Mouse (Mus musculus) adrenal gland, adult (tissue): ENCODE data around the gene Pla1a.

ENCODE experiments used
- DNase-seq, 2 experiments: peaks; one replicate each; pipeline ENCODE4 v3.0.0; 2022 to 2023; ENCODE audit warnings: low spot score in 1 of 2; ENCODE audit not compliant: inconsistent age in 2 of 2

The Pla1a gene

GRCm38 (mm10) chr16:38389284-38389893 is 43.6 kb downstream of the Pla1a start:
- DNase-seq: peak; percentile 41 to 81

DNA sequence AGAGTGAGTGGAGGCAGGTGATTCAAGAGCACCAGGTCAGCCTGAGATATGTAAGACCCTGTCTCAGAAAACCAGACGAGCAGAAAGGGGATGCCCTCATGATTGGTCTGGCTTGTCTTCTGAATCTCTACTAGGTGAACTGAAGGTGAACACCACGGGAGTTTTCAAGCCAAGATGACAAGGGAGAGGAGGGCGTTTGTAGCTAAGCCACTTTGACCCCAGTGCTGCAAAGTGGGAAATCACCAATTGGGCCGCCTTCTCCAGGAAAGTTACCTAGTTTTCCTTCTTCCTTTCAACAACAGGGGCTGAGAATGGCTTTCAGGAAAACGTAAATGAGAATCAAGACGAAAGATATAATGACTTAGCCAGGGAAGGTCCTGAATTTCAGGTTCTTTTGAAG is 44.2 kb downstream of the Pla1a start:
- no peak for DNase-seq

DNA sequence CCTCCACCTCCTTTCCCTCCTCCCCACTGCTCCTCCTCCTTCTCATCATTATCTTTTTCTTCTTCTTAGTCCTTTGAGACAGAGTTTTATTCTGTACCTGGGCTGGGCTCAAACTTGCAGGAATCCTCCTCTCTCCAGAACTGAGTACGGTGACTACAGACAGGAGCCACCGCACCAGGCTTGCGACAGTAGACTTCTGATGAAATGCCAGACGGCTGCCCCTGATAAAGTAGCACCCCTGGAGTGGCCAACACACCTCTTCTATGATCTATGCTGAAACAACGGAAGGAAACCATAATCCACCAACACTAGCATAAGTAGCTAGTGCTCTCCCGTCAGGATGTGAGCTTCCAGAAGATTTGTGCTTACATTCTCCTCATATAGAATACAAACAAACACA is 45.6 kb downstream of the Pla1a start:
- DNase-seq: no peak

GRCm38 (mm10) chr16:38385700-38386099 is 47.2 kb downstream of the Pla1a start:
- no peak for DNase-seq

- no peak for DNase-seq
Observed at GRCm38 (mm10) chr16:38385184-38385634, 47.7 kb downstream of the Pla1a start.

DNA sequence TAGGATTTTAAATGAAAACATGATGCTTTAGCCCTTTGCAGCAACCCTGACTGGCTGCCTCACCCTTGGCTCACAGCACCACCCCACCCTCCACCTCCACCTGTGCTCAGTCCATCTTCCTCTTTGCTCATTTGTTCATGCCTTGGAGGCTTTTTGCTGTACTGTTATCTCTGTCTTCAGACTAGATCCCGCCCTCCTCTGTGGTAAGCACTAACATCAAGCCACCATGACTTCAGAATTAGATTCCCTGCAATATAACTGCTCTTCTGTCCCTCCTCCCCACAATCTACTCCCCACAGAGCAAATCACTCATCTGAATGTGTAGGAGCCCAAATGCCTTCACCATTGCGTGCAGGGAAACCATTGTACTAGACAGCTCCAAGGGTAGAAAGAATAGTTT is 49.3 kb downstream of the Pla1a start:
- no peak for DNase-seq

GRCm38 (mm10) chr16:38379926-38380325 is 53.0 kb downstream of the Pla1a start:
- DNase-seq: no peak

- no peak for DNase-seq
Observed at GRCm38 (mm10) chr16:38379493-38379892, 53.5 kb downstream of the Pla1a start.

DNA sequence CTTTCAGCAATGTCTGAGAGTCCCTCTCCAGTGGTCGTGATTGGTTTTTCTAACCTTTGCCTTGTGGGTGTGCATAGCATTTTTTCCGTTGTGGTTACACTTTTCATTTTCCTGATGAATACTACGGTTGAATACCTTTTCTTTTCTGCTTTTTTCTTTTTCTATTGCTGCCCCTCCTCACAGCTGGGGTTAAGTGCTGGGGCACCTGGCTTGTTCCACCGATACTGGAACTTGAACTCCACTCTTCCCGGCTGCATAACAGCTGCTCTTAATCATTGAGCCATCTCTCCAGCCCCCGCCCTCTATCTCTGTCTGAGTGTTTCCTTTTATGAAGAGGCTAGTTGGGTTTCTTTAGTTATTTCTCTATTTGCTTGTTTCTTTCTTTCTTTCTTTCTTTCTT is 53.9 kb downstream of the Pla1a start:
- DNase-seq: no peak

- DNase-seq: no peak
Observed at GRCm38 (mm10) chr16:38378591-38378990, 54.4 kb downstream of the Pla1a start.

DNA sequence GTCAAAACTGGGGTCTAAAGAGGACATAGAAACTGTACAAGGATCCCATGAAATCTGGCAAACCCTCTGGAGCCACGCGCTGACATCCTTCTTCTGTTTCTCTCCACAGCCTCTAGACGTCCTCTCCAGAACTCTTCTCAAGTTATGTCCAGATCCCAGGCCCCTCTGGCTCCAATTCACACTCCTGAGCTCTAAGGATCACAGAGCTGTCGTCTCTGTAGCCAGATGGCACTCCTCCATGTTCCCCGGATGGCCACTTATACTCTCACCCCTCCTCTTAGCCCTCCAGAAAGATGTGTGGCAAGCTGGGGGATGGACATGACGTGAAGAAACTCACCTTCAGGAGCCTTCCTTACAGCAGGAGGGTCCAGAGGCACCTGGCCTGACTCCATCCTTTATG is 55.4 kb downstream of the Pla1a start:
- DNase-seq: no peak

- DNase-seq: no peak
Observed at GRCm38 (mm10) chr16:38376841-38377249, 56.1 kb downstream of the Pla1a start.

DNA sequence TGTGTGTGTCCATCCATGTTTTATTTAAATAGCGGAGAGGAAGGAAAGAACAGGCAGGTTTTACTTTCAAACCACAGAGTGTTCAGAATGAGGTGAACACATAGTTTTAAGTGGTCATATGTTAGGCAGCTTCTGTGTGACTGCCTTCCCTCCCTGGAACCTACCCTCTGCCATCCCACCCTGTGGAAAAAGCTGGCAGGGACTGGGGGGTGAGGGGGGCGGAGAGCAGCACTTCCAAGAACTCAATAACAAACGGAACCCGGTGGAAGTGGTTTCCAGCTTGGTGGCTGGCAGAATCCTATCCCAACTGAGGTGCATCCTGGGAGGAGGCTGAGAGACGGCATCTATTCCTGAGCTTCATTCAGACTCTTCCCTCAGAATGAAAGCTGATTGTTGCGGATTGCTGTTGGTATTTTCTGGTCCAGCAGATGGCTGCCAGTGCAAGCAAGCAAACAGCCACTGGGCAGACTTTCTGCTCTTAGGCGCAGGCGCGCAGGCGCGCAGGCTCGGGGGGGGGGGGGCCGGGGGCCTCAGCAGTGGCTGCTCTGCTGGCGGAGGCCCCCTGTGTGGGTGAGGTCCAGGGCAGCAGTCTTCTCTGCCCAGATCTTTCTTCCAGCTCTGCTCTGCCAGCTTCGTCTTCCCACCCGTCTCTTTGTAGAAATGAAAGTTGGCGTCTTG is 56.6 kb downstream of the Pla1a start:
- DNase-seq: peak; percentile 64 to 85

DNA sequence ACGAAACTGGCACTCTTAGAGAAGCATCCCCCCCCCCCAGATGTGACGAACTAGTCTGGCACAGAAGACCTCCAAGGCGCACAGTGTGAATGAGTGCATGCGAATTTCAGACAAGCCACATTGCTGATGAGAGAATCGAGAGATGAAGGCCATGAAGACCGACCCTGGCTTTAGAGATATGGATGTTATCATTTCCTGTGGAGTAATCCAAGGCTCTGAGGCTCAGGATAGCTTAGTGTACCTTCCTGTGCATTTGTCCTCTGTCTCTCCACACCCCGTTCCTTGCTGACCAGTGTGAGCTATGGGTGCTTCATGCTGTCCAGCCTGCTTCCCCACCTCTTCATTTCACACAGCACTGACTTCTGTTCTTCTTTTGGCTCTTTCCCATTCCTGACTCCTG is 57.8 kb downstream of the Pla1a start:
- DNase-seq: no peak

- DNase-seq: no peak
Observed at GRCm38 (mm10) chr16:38374379-38375140, 58.4 kb downstream of the Pla1a start.

GRCm38 (mm10) chr16:38373941-38374340 is 59.0 kb downstream of the Pla1a start:
- DNase-seq: no peak

- DNase-seq: no peak
Observed at GRCm38 (mm10) chr16:38373439-38373838, 59.5 kb downstream of the Pla1a start.

- DNase-seq: no peak
Observed at GRCm38 (mm10) chr16:38372876-38373275, 60.1 kb downstream of the Pla1a start.

- DNase-seq: no peak
Observed at GRCm38 (mm10) chr16:38371705-38372296, 61.1 kb downstream of the Pla1a start.

DNA sequence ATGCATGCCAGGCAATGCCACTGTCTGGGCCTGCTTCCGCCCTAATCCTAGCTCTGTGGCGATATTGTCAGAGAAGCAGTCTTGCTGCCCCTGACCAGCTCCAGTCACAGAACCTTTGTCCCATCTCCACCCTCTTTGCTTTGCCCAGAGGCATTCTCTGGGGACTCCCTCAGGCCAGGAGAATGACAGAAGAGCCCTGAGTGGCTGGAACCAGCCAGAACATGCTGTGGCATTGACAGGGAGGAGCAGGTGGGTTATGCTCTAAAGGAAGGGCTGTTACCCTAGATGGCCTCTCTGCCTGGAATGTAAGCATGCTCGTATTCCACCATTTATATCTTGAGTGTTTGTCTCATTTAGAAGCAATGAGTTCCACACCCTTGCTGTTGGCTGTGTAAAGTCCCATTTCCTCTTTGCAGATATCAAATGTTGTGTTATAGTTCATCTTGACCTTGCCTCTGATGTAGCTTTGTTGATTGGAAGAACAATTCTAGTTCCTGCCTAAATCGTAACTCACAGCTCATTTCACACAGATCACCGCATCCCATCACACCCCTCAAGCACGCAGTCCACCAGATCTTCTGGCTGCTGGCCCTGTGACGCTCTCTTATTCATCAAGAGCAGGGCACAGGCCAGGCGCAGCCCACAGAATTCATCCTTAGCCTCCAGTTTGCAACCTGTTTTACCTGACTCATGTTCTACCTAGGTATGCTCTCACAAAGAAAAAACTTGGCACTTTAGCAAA is 62.1 kb downstream of the Pla1a start:
- no peak for DNase-seq

DNA sequence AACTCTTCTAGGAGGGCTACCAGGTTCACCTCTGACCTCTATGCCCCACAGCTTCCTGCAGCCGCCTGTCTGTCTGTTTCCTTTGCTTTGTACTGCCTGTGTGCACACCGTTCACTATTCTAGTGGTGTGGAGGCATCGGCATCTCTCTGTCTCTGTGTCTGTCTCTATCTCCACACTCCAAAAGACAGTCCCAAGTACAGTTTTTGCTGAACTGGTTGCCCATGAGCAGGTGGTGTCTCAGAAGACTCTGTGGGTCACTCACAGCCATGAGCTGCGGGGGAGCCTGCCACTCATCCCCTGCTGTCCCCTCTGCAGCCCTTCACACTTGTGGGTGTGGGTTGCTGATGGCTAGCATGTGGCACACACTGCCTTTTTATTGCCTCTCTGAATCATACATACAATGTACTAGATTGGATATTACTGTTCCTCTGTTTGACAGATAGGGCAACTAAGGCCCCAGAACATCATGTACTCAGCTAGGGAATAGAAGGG is 62.9 kb downstream of the Pla1a start:
- DNase-seq: no peak
